In genomic region chr2:119617841-119618198, GRCm38 (mm10) we compare ENCODE assay signal across 8 mouse cellular contexts. TPM values are rescaled to one million over a fixed set of nuclear protein-coding genes. Genes with fewer than 3 reads are reported as not detected.
DNase-seq lines count a peak whose midpoint lies in the region; ATAC-seq and TF ChIP-seq lines count a peak whose summit lies in the region.

No protein-coding gene starts in this region.

- no peak for DNase-seq in heart, adult 9 months (ENCODE audit: low spot score in 2 of 2)
- no peak for DNase-seq in MEL (ENCODE audit: low read depth, low spot score)
- DNase-seq in heart, postnatal 0 days (ENCODE audit: low spot score), result no peak
- DNase-seq in cerebellum, postnatal 14 days, result no peak
- no peak for DNase-seq in gastrocnemius, postnatal 10 days
- no peak for DNase-seq in left cerebral cortex, adult 11 months (ENCODE audit: low spot score)

- TF ChIP-seq EP300 in MEL (IDR thresholded peaks at IDR 0.05; ENCODE audit: low read depth in 1 of 2, low read length in 2 of 2), result no peak
- TF ChIP-seq EP300 in heart, postnatal 0 days (IDR thresholded peaks at IDR 0.05; ENCODE audit: low read depth), result no peak

- under 1% methylated on average over 13 of the region's 13 CpGs for WGBS in heart, embryonic 13.5 days
- WGBS in heart, postnatal 0 days, result under 1% methylated on average over 13 of the region's 13 CpGs

- peak overlapping the region; percentile 88 for H3K9ac ChIP-seq in heart, embryonic 13.5 days
- peak overlapping the region; percentile 80 for H3K9ac ChIP-seq in MEL (ENCODE audit: control insufficient read depth, low read depth, low read length, poor library complexity, severe bottlenecking)
- H3K9ac ChIP-seq in heart, postnatal 0 days (replicated peaks; ENCODE audit: low read depth, low read length), result peak overlapping the region; percentile 71

- peak overlapping the region; percentile 93 for H3K4me3 ChIP-seq in heart, embryonic 13.5 days
- H3K4me3 ChIP-seq in MEL (ENCODE audit: control insufficient read depth in 1 of 2, insufficient read depth in 1 of 2, low read depth in 2 of 2, low read length in 2 of 2), result peak overlapping the region; percentile 74 to 88
- peak overlapping the region; percentile 85 for H3K4me3 ChIP-seq in heart, postnatal 0 days (ENCODE audit: low read depth, low read length)

- TF ChIP-seq POLR2A in MEL (IDR thresholded peaks at IDR 0.05; ENCODE audit: control insufficient read depth in 1 of 2, insufficient read depth in 1 of 2, low read depth in 1 of 2, low read length in 2 of 2, poor library complexity in 1 of 2), result no peak

- peak overlapping the region; percentile 69 for H3K27ac ChIP-seq in heart, embryonic 13.5 days (replicated peaks)
- peak overlapping the region; percentile 71 for H3K27ac ChIP-seq in MEL (ENCODE audit: control insufficient read depth, low read depth, low read length)
- H3K27ac ChIP-seq in heart, postnatal 0 days (ENCODE audit: low read depth), result peak overlapping the region; percentile 59; the same call in 1 of the 2 replicates

- H3K27me3 ChIP-seq in heart, embryonic 13.5 days (replicated peaks), result no peaks in the 10 kb centered on the region
- no peaks in the 10 kb centered on the region for H3K27me3 ChIP-seq in MEL (ENCODE audit: control insufficient read depth in 1 of 2, insufficient read depth in 2 of 2, low read length in 2 of 2)
- no peaks in the 10 kb centered on the region for H3K27me3 ChIP-seq in heart, postnatal 0 days (ENCODE audit: control insufficient read depth, insufficient read depth, low read length)

- no peak for TF ChIP-seq RAD21 in MEL (IDR thresholded peaks at IDR 0.05; ENCODE audit: low read depth, low read length)

- H3K4me1 ChIP-seq in heart, embryonic 13.5 days, result peaks cover 39% of the 10 kb centered on the region
- peaks cover 4 to 16% of the 10 kb centered on the region in 2 experiments for H3K4me1 ChIP-seq in MEL (ENCODE audit: control insufficient read depth in 1 of 2, insufficient read depth in 2 of 2, low read length in 2 of 2)
- peaks cover 9% of the 10 kb centered on the region; the same call in 1 of the 2 replicates for H3K4me1 ChIP-seq in heart, postnatal 0 days (ENCODE audit: control insufficient read depth, insufficient read depth)

- H3K79me2 ChIP-seq in MEL (ENCODE audit: control insufficient read depth, insufficient read depth, low read length, poor library complexity), result peaks cover 18% of the 10 kb centered on the region

- ATAC-seq in heart, embryonic 13.5 days (ENCODE audit: extremely low read depth, insufficient number of reproducible peaks, low FRiP score, low TSS enrichment), result no peak; the same call in none of the 2 replicates
- peak; percentile 52 for ATAC-seq in heart, postnatal 0 days (ENCODE audit: insufficient read depth, low read depth)
- ATAC-seq in megakaryocyte progenitor cell, adult 5-6 weeks (replicated peaks; ENCODE audit: poor library complexity), result peak; percentile 43; the same call in 1 of the 2 replicates

- TF ChIP-seq CTCF in MEL (IDR thresholded peaks at IDR 0.05 in 2 of 3, conservative IDR thresholded peaks at IDR 0.05 in 1 of 3; ENCODE audit: control insufficient read depth in 1 of 3, insufficient read depth in 1 of 3, low read depth in 2 of 3, low read length in 3 of 3, poor library complexity in 1 of 3, severe bottlenecking in 1 of 3), result no peak
- no peak for TF ChIP-seq CTCF in heart, postnatal 0 days (IDR thresholded peaks at IDR 0.05; ENCODE audit: low read depth)

- H3K36me3 ChIP-seq in heart, embryonic 13.5 days, result peaks cover 6% of the 10 kb centered on the region; the same call in 1 of the 2 replicates
- H3K36me3 ChIP-seq in MEL (ENCODE audit: control insufficient read depth in 1 of 2, insufficient read depth in 2 of 2, low read length in 2 of 2), result peaks cover 2 to 21% of the 10 kb centered on the region in 2 experiments
- H3K36me3 ChIP-seq in heart, postnatal 0 days (replicated peaks; ENCODE audit: control insufficient read depth, insufficient read depth, low read length), result no peaks in the 10 kb centered on the region

- peak overlapping the region; percentile 89 for H3K4me2 ChIP-seq in heart, embryonic 13.5 days
- peak overlapping the region; percentile 83 for H3K4me2 ChIP-seq in heart, postnatal 0 days (ENCODE audit: low read depth, low read length)

- H3K9me3 ChIP-seq in heart, embryonic 13.5 days, result no peaks in the 10 kb centered on the region
- H3K9me3 ChIP-seq in MEL (replicated peaks; ENCODE audit: insufficient read depth, low read length), result no peaks in the 10 kb centered on the region
- H3K9me3 ChIP-seq in heart, postnatal 0 days (replicated peaks; ENCODE audit: control insufficient read depth, low read length), result no peaks in the 10 kb centered on the region

TF ChIP-seq in MEL, 35 proteins besides CTCF, POLR2A, EP300 and RAD21:
- TF ChIP-seq UBTF (IDR thresholded peaks at IDR 0.05; ENCODE audit: borderline replicate concordance, insufficient read depth, low read depth, low read length) (0 out of 2 replicates have a peak, but pooled peaks have one; percentile 81), SIN3A (IDR thresholded peaks at IDR 0.05; ENCODE audit: low read length) (peak; percentile 33), MAZ (IDR thresholded peaks at IDR 0.05; ENCODE audit: low read depth, low read length) (peak; percentile 51; the same call in 1 of the 2 replicates), MXI1 (IDR thresholded peaks at IDR 0.05; ENCODE audit: low read depth, low read length) (no peak), ZMIZ1 (IDR thresholded peaks at IDR 0.05; ENCODE audit: low read depth, low read length) (peak; percentile 20; the same call in 1 of the 2 replicates), RCOR1 (IDR thresholded peaks at IDR 0.05; ENCODE audit: low read depth, low read length) (0 out of 2 replicates have a peak, but pooled peaks have one; percentile 28), TAL1 (IDR thresholded peaks at IDR 0.05; ENCODE audit: low read length) (no peak)

RNA-seq across cellular contexts. Expression of gene Nusap1, which starts 0.3 kb away (rescaled TPM):
- 43.6 and 46.0 TPM in 2 replicates for polyA plus RNA-seq in heart, embryonic 13.5 days (2015; fragmentation: Nextera tagmentation; extraction: Ambion mirVana)
- 17.0 and 25.0 TPM in 2 replicates for total RNA-seq in MEL (2012; rRNA removed)
- polyA plus RNA-seq in MEL (2012; ENCODE audit: insufficient read depth in 1 of 2, insufficient read length in 2 of 2, low read depth in 1 of 2, low replicate concordance in 2 of 2, missing spikeins in 1 of 2), result 10 to 100 TPM in 1 of 2 experiments, not detected in 1; 28.2 TPM
- 25.0 and 26.8 TPM in 2 replicates for total RNA-seq in heart, postnatal 0 days (2014; rRNA removed; ENCODE audit: low replicate concordance)
- 13.5 and 14.2 TPM in 2 replicates for polyA plus RNA-seq in heart, postnatal 0 days (2015; fragmentation: Nextera tagmentation; extraction: Ambion mirVana)
- 85.9 and 103 TPM in 2 replicates for total RNA-seq in megakaryocyte progenitor cell, adult 5-6 weeks (2015)
- total RNA-seq in megakaryocyte progenitor cell, adult 5-6 weeks (2017), result 96.0 and 104 TPM in 2 replicates
- 1 to 10 TPM; 6.8 to 8.4 TPM for total RNA-seq in gastrocnemius, postnatal 10 days (2021)

RNA-seq across cellular contexts. Expression of gene Oip5, which starts 0.4 kb away (rescaled TPM):
- polyA plus RNA-seq in heart, embryonic 13.5 days (2015; fragmentation: Nextera tagmentation; extraction: Ambion mirVana), result 20.4 and 22.8 TPM in 2 replicates
- total RNA-seq in MEL (2012; rRNA removed), result 18.1 and 26.4 TPM in 2 replicates
- polyA plus RNA-seq in MEL (2012; ENCODE audit: insufficient read depth in 1 of 2, insufficient read length in 2 of 2, low read depth in 1 of 2, low replicate concordance in 2 of 2, missing spikeins in 1 of 2), result 10 to 100 TPM in 1 of 2 experiments, not detected in 1; 29.6 TPM
- total RNA-seq in heart, postnatal 0 days (2014; rRNA removed; ENCODE audit: low replicate concordance), result 0.88 and 12.2 TPM in 2 replicates
- 6.1 and 7.0 TPM in 2 replicates for polyA plus RNA-seq in heart, postnatal 0 days (2015; fragmentation: Nextera tagmentation; extraction: Ambion mirVana)
- total RNA-seq in megakaryocyte progenitor cell, adult 5-6 weeks (2015), result 19.5 and 21.9 TPM in 2 replicates
- 26.9 and 29.6 TPM in 2 replicates for total RNA-seq in megakaryocyte progenitor cell, adult 5-6 weeks (2017)
- total RNA-seq in gastrocnemius, postnatal 10 days (2021), result 1 to 10 TPM; 2.5 to 3.4 TPM

RNA-seq across cellular contexts. Expression of gene Ndufaf1, which starts 44.8 kb away (rescaled TPM):
- 49.0 and 53.0 TPM in 2 replicates for polyA plus RNA-seq in heart, embryonic 13.5 days (2015; fragmentation: Nextera tagmentation; extraction: Ambion mirVana)
- 25.3 and 25.8 TPM in 2 replicates for total RNA-seq in MEL (2012; rRNA removed)
- polyA plus RNA-seq in MEL (2012; ENCODE audit: insufficient read depth in 1 of 2, insufficient read length in 2 of 2, low read depth in 1 of 2, low replicate concordance in 2 of 2, missing spikeins in 1 of 2), result 10 to 100 TPM in 1 of 2 experiments, not detected in 1; 18.0 TPM
- 28.4 and 37.9 TPM in 2 replicates for total RNA-seq in heart, postnatal 0 days (2014; rRNA removed; ENCODE audit: low replicate concordance)
- 79.9 and 83.3 TPM in 2 replicates for polyA plus RNA-seq in heart, postnatal 0 days (2015; fragmentation: Nextera tagmentation; extraction: Ambion mirVana)
- total RNA-seq in megakaryocyte progenitor cell, adult 5-6 weeks (2015), result 37.3 and 38.8 TPM in 2 replicates
- total RNA-seq in megakaryocyte progenitor cell, adult 5-6 weeks (2017), result 18.4 and 20.4 TPM in 2 replicates
- 10 to 100 TPM; 36.0 to 40.0 TPM for total RNA-seq in gastrocnemius, postnatal 10 days (2021)

RNA-seq across cellular contexts. Expression of gene Rtf1, which starts 57.0 kb away (rescaled TPM):
- polyA plus RNA-seq in heart, embryonic 13.5 days (2015; fragmentation: Nextera tagmentation; extraction: Ambion mirVana), result 21.6 and 25.6 TPM in 2 replicates
- 10.6 and 12.8 TPM in 2 replicates for total RNA-seq in MEL (2012; rRNA removed)
- 10 to 100 TPM in 1 of 2 experiments, not detected in 1; 46.0 TPM for polyA plus RNA-seq in MEL (2012; ENCODE audit: insufficient read depth in 1 of 2, insufficient read length in 2 of 2, low read depth in 1 of 2, low replicate concordance in 2 of 2, missing spikeins in 1 of 2)
- 7.9 and 10.2 TPM in 2 replicates for total RNA-seq in heart, postnatal 0 days (2014; rRNA removed; ENCODE audit: low replicate concordance)
- polyA plus RNA-seq in heart, postnatal 0 days (2015; fragmentation: Nextera tagmentation; extraction: Ambion mirVana), result 24.3 and 25.6 TPM in 2 replicates
- total RNA-seq in megakaryocyte progenitor cell, adult 5-6 weeks (2015), result 39.1 and 41.9 TPM in 2 replicates
- total RNA-seq in megakaryocyte progenitor cell, adult 5-6 weeks (2017), result 26.2 and 43.0 TPM in 2 replicates
- 10 to 100 TPM; 26.7 to 29.2 TPM for total RNA-seq in gastrocnemius, postnatal 10 days (2021)
